Mouse (Mus musculus): ENCODE measurements around the gene Atp6v1f. TPM values are rescaled to one million over a fixed set of nuclear protein-coding genes. Genes with fewer than 3 reads are reported as not detected.
A peak's percentile ranks its signal among the peaks of the same experiment; 100 is the strongest.

The Atp6v1f gene
- total RNA-seq, 1 experiment: 182 TPM

- Histone ChIP-seq H3K9me3 (ENCODE audit: control insufficient read depth, insufficient read depth, low read depth, low read length) (no peaks in the 10 kb centered on the region), H3K4me3 (ENCODE audit: insufficient read depth in 1 of 2, low read depth in 1 of 2, low read length in 2 of 2, poor library complexity in 1 of 2, severe bottlenecking in 1 of 2) (peak overlapping the region; percentile 12 to 18; a peak in 2 of 4 replicates), H3K4me1 (ENCODE audit: control insufficient read depth in 2 of 2, insufficient read depth in 2 of 2, low read length in 2 of 2, poor library complexity in 1 of 2) (peaks cover 0 to 23% of the 10 kb centered on the region in 2 experiments; a peak in 2 of 4 replicates), H3K27ac (ENCODE audit: insufficient read depth, low read depth, low read length, poor library complexity, severe bottlenecking) (peak overlapping the region; percentile 33), H3K36me3 (ENCODE audit: control insufficient read depth, insufficient read depth, low read length, poor library complexity, severe bottlenecking) (no peaks in the 10 kb centered on the region; the same call in 1 of the 2 replicates), H3K9ac (ENCODE audit: insufficient read depth, low read depth, low read length, poor library complexity, severe bottlenecking) (no peak overlapping the region)
- DNase-seq (ENCODE audit: low read depth, low spot score): no peak
- TF ChIP-seq ZC3H11A (IDR thresholded peaks at IDR 0.05; ENCODE audit: borderline replicate concordance, low read depth, low read length) (no peak), CHD2 (IDR thresholded peaks at IDR 0.05; ENCODE audit: low read depth, low read length) (no peak), HCFC1 (IDR thresholded peaks at IDR 0.05; ENCODE audit: borderline replicate concordance, insufficient read depth, low read length) (no peak), ZNF384 (IDR thresholded peaks at IDR 0.05; ENCODE audit: low read depth, low read length) (no peak), MAFK (IDR thresholded peaks at IDR 0.05; ENCODE audit: insufficient read depth, low read depth, low read length) (no peak; the same call in 1 of the 2 replicates)
- in situ Hi-C loops (cut with MboI; ENCODE audit: low sequenced_read_pairs in 2 of 2, unreplicated experiment in 2 of 2): no loop called here
Observed at GRCm38 (mm10) chr6:29434911-29435691, 32.4 kb upstream of the Atp6v1f start.

GRCm38 (mm10) chr6:29435940-29436451 is 31.5 kb upstream of the Atp6v1f start:
- no peak overlapping the region for H3K9ac ChIP-seq (ENCODE audit: insufficient read depth, low read depth, low read length, poor library complexity, severe bottlenecking)
- TF ChIP-seq CHD2 (IDR thresholded peaks at IDR 0.05; ENCODE audit: low read depth, low read length) (no peak), ZC3H11A (IDR thresholded peaks at IDR 0.05; ENCODE audit: borderline replicate concordance, low read depth, low read length) (no peak), HCFC1 (IDR thresholded peaks at IDR 0.05; ENCODE audit: borderline replicate concordance, insufficient read depth, low read length) (no peak), MAFK (IDR thresholded peaks at IDR 0.05; ENCODE audit: insufficient read depth, low read depth, low read length) (no peak), ZNF384 (IDR thresholded peaks at IDR 0.05; ENCODE audit: low read depth, low read length) (no peak)
- H3K9me3 ChIP-seq (ENCODE audit: control insufficient read depth, insufficient read depth, low read depth, low read length): no peaks in the 10 kb centered on the region
- H3K4me1 ChIP-seq (ENCODE audit: control insufficient read depth in 2 of 2, insufficient read depth in 2 of 2, low read length in 2 of 2, poor library complexity in 1 of 2): peaks cover 0 to 23% of the 10 kb centered on the region in 2 experiments; a peak in 2 of 4 replicates
- in situ Hi-C loops (cut with MboI; ENCODE audit: low sequenced_read_pairs in 2 of 2, unreplicated experiment in 2 of 2): no loop called here
- H3K4me3 ChIP-seq (ENCODE audit: insufficient read depth in 1 of 2, low read depth in 1 of 2, low read length in 2 of 2, poor library complexity in 1 of 2, severe bottlenecking in 1 of 2): peak overlapping the region; percentile 12 to 18; a peak in 1 of 4 replicates
- peak overlapping the region; percentile 33; the same call in 1 of the 2 replicates for H3K27ac ChIP-seq (ENCODE audit: insufficient read depth, low read depth, low read length, poor library complexity, severe bottlenecking)
- no peak for DNase-seq (ENCODE audit: low read depth, low spot score)
- H3K36me3 ChIP-seq (ENCODE audit: control insufficient read depth, insufficient read depth, low read length, poor library complexity, severe bottlenecking): no peaks in the 10 kb centered on the region; the same call in 1 of the 2 replicates

GRCm38 (mm10) chr6:29436461-29436934 is 31.0 kb upstream of the Atp6v1f start:
- TF ChIP-seq CHD2 (IDR thresholded peaks at IDR 0.05; ENCODE audit: low read depth, low read length) (no peak), ZNF384 (IDR thresholded peaks at IDR 0.05; ENCODE audit: low read depth, low read length) (no peak), MAFK (IDR thresholded peaks at IDR 0.05; ENCODE audit: insufficient read depth, low read depth, low read length) (no peak), HCFC1 (IDR thresholded peaks at IDR 0.05; ENCODE audit: borderline replicate concordance, insufficient read depth, low read length) (no peak), ZC3H11A (IDR thresholded peaks at IDR 0.05; ENCODE audit: borderline replicate concordance, low read depth, low read length) (no peak)
- peak overlapping the region; percentile 0; the same call in 1 of the 2 replicates for H3K27ac ChIP-seq (ENCODE audit: insufficient read depth, low read depth, low read length, poor library complexity, severe bottlenecking)
- peaks cover 0 to 23% of the 10 kb centered on the region in 2 experiments; a peak in 2 of 4 replicates for H3K4me1 ChIP-seq (ENCODE audit: control insufficient read depth in 2 of 2, insufficient read depth in 2 of 2, low read length in 2 of 2, poor library complexity in 1 of 2)
- H3K4me3 ChIP-seq (ENCODE audit: insufficient read depth in 1 of 2, low read depth in 1 of 2, low read length in 2 of 2, poor library complexity in 1 of 2, severe bottlenecking in 1 of 2): no peak overlapping the region
- no peaks in the 10 kb centered on the region; the same call in 1 of the 2 replicates for H3K36me3 ChIP-seq (ENCODE audit: control insufficient read depth, insufficient read depth, low read length, poor library complexity, severe bottlenecking)
- no peak overlapping the region for H3K9ac ChIP-seq (ENCODE audit: insufficient read depth, low read depth, low read length, poor library complexity, severe bottlenecking)
- no peaks in the 10 kb centered on the region for H3K9me3 ChIP-seq (ENCODE audit: control insufficient read depth, insufficient read depth, low read depth, low read length)
- in situ Hi-C loops (cut with MboI; ENCODE audit: low sequenced_read_pairs in 2 of 2, unreplicated experiment in 2 of 2): no loop called here
- DNase-seq (ENCODE audit: low read depth, low spot score): no peak

- Histone ChIP-seq H3K36me3 (ENCODE audit: control insufficient read depth, insufficient read depth, low read length, poor library complexity, severe bottlenecking) (no peaks in the 10 kb centered on the region; the same call in 1 of the 2 replicates), H3K4me1 (ENCODE audit: control insufficient read depth in 2 of 2, insufficient read depth in 2 of 2, low read length in 2 of 2, poor library complexity in 1 of 2) (peaks cover 0 to 19% of the 10 kb centered on the region in 2 experiments; a peak in 2 of 4 replicates), H3K4me3 (ENCODE audit: insufficient read depth in 1 of 2, low read depth in 1 of 2, low read length in 2 of 2, poor library complexity in 1 of 2, severe bottlenecking in 1 of 2) (no peak overlapping the region), H3K9me3 (ENCODE audit: control insufficient read depth, insufficient read depth, low read depth, low read length) (no peaks in the 10 kb centered on the region), H3K9ac (ENCODE audit: insufficient read depth, low read depth, low read length, poor library complexity, severe bottlenecking) (no peak overlapping the region), H3K27ac (ENCODE audit: insufficient read depth, low read depth, low read length, poor library complexity, severe bottlenecking) (no peak overlapping the region)
- TF ChIP-seq ZC3H11A (IDR thresholded peaks at IDR 0.05; ENCODE audit: borderline replicate concordance, low read depth, low read length): no peak
- DNase-seq (ENCODE audit: low read depth, low spot score): no peak
- in situ Hi-C loops (cut with MboI; ENCODE audit: low sequenced_read_pairs in 2 of 2, unreplicated experiment in 2 of 2): no loop called here
Observed at GRCm38 (mm10) chr6:29439251-29439650, 28.3 kb upstream of the Atp6v1f start.
